Mouse (Mus musculus) C2C12 (cell line): ENCODE data around the gene Pcbd1. TPM values are rescaled to one million over a fixed set of nuclear protein-coding genes. Genes with fewer than 3 reads are reported as not detected.

ENCODE experiments used
- H3K27me3 ChIP-seq: one replicate; pipeline ENCODE4 v1.6.1; 2011; ENCODE audit not compliant: control insufficient read depth, insufficient read depth, insufficient read length
- H3K36me3 ChIP-seq: one replicate; pipeline ENCODE4 v1.6.1; 2011; ENCODE audit not compliant: control insufficient read depth, insufficient read depth
- H3K4me3 ChIP-seq: one replicate; pipeline ENCODE4 v1.5.1; 2011; ENCODE audit warnings: mild to moderate bottlenecking, control low read depth; ENCODE audit not compliant: poor library complexity, insufficient read depth, severe bottlenecking
- H3K79me2 ChIP-seq: one replicate; pipeline ENCODE4 v1.6.1; 2011; ENCODE audit not compliant: control insufficient read depth, insufficient read depth
- H3K79me3 ChIP-seq: one replicate; pipeline ENCODE4 v1.6.1; 2011; ENCODE audit warnings: low read depth, control low read depth
- H3ac ChIP-seq: one replicate; pipeline ENCODE3; 2011; ENCODE audit warnings: low read depth; ENCODE audit not compliant: control insufficient read depth, insufficient read length
- CEBPB ChIP-seq: IDR thresholded peaks from one replicate; pipeline ENCODE4 v1.6.1; 2011; ENCODE audit warnings: low read depth, mild to moderate bottlenecking, control low read depth, moderate library complexity
- CTCF ChIP-seq: IDR thresholded peaks from one replicate; pipeline ENCODE4 v1.5.1; 2011; ENCODE audit not compliant: control insufficient read depth, insufficient read depth, insufficient read length
- FOSL1 ChIP-seq: IDR thresholded peaks from one replicate; pipeline ENCODE4 v1.8.0; 2011; ENCODE audit warnings: mild to moderate bottlenecking, low read length; ENCODE audit not compliant: poor library complexity, insufficient read depth, severe bottlenecking
- MAX ChIP-seq: IDR thresholded peaks from one replicate; pipeline ENCODE4 v1.6.1; 2011; ENCODE audit warnings: mild to moderate bottlenecking, control low read depth
- MYOD1 ChIP-seq: IDR thresholded peaks from one replicate; pipeline ENCODE4 v1.6.1; 2011; ENCODE audit warnings: low read depth; ENCODE audit not compliant: control insufficient read depth, insufficient read length
- MYOG ChIP-seq: IDR thresholded peaks from one replicate; pipeline ENCODE4 v1.6.1; 2011; ENCODE audit not compliant: control insufficient read depth, insufficient read length; ENCODE audit errors: extremely low read depth
- USF1 ChIP-seq: IDR thresholded peaks from one replicate; pipeline ENCODE4 v1.6.1; 2011; ENCODE audit warnings: low read depth, mild to moderate bottlenecking, control low read depth, moderate library complexity
- polyA plus RNA-seq: library from polyadenylated mRNA; unstranded; fragments of >200 nt; fragmentation: generic; extraction: Trizol; gene quantifications from one replicate; pipeline ENCODE4 v1.2.1, GENCODE M21; 2012; ENCODE audit warnings: missing spikeins

Pcbd1 gene
- polyA plus RNA-seq, 1 experiment, result 0.28 TPM

DNA sequence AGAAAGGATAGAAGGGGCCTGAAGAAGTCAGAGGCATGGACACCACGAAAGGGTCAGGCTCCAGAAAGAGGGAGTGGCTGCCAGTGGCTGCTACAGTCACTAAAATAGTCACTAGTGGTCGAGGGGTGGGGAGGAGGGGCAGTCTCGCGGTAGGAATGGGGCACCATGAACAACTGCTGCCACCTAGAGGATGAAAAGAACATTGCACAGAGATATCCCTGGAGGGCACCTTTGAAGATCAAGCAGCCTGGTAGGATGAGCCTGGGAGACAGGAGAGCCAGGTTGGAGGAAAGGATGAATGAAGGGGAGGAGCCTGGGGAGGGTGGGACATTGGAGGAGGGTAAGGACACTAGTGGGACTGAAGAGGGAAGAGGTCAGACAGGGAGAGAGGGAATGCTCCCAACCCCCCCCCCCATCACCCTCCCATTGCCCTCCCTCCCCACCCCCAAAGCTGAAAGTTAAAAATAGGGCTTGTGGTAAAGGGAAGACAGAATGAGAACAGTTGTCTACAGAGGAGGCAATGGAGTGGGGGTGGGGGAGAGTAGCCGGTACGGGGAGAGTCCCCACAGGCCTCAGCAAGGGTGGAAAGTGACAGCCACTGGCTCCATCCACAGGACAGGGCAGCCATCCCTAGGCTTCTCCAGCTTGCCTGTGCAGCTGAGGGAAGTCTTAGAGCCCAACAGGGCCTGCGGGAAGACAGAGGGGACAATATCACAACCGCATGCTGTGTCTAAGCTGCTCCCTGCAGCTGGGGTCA lies 20.5 kb upstream of the Pcbd1 start:
- H3K27me3 ChIP-seq, result no peaks in the 10 kb centered on the region
- peak; percentile 62 for TF ChIP-seq CTCF
- TF ChIP-seq MYOG, result no peak
- H3ac ChIP-seq, result no peak overlapping the region
- H3K79me3 ChIP-seq, result no peaks in the 10 kb centered on the region
- no peaks in the 10 kb centered on the region for H3K79me2 ChIP-seq
- no peaks in the 10 kb centered on the region for H3K36me3 ChIP-seq
- H3K4me3 ChIP-seq, result no peak overlapping the region

DNA sequence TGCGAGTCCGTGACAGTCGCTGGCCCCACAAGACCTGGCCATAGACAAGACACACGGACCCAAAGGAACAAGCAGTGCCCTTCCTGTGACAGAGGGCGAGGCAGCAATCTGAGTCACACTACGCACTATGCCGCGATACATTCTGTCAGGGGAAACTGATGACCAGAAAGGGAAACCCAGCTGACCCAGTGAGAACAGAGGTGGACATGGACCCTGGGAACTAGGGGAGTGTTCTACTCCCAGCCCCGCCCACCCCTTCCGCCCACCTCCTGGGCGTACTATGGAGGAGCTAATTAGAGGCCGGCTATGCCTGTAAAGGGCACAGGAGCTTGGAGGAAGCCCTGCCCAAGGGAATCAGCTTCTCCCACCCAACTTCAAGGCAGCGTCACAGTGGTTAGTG lies 19.9 kb upstream of the Pcbd1 start:
- Histone ChIP-seq H3K36me3 (no peaks in the 10 kb centered on the region), H3K4me3 (no peak overlapping the region), H3K79me2 (no peaks in the 10 kb centered on the region), H3ac (peak overlapping the region; percentile 19), H3K79me3 (no peaks in the 10 kb centered on the region), H3K27me3 (peaks cover under 1% of the 10 kb centered on the region)
- TF ChIP-seq CTCF (no peak), CEBPB (no peak), FOSL1 (no peak)

DNA sequence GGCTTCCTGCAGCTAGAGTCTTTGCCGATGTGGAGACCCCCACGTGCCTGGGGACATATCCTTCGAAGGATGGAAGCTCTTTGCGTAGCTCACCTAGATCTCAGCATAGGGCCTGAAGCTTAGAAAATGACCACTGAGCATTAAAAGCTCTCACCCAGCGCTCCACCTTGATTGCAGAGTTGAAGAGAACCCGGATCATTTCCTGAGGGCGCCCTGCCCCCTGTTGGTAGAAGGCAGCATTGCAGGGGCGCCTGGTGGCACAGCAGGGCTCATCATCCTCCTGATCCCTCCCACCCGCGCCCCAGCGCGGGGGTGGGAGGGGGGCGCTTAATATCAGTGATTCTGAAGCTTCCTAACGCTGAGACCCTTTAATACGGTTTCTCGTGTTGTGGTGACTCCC lies 16.8 kb upstream of the Pcbd1 start:
- H3K36me3 ChIP-seq, result no peaks in the 10 kb centered on the region
- H3K79me2 ChIP-seq, result no peaks in the 10 kb centered on the region
- peak; percentile 75 for TF ChIP-seq CTCF
- no peak for TF ChIP-seq CEBPB
- H3K79me3 ChIP-seq, result no peaks in the 10 kb centered on the region
- peaks cover 4% of the 10 kb centered on the region for H3K27me3 ChIP-seq
- H3ac ChIP-seq, result no peak overlapping the region
- no peak overlapping the region for H3K4me3 ChIP-seq

DNA sequence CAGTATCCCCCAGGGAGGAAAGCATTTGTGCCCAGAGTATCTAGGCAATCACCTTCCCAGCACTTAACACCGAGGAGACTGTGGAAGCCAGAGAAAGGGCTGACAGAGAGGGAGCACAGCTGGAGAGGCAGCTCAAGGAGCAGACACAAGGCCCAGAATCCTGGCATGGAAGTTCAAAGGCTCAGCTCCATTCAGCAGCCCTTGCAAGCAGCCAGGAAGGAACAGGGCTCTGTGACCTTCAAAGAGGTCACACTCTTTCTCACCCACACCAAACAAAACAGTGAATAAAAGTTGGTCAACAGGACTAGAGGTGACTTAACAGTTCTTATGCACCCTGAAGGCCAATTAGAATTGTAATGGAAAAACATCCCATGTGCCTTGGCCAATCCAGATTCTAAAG lies 14.5 kb upstream of the Pcbd1 start:
- no peaks in the 10 kb centered on the region for H3K79me3 ChIP-seq
- H3K36me3 ChIP-seq, result no peaks in the 10 kb centered on the region
- peaks cover 4% of the 10 kb centered on the region for H3K27me3 ChIP-seq
- H3K79me2 ChIP-seq, result no peaks in the 10 kb centered on the region
- no peak overlapping the region for H3K4me3 ChIP-seq
- H3ac ChIP-seq, result no peak overlapping the region
- TF ChIP-seq FOSL1 (no peak), MYOD1 (no peak), CEBPB (no peak), CTCF (no peak), MAX (no peak), MYOG (no peak), USF1 (no peak)

DNA sequence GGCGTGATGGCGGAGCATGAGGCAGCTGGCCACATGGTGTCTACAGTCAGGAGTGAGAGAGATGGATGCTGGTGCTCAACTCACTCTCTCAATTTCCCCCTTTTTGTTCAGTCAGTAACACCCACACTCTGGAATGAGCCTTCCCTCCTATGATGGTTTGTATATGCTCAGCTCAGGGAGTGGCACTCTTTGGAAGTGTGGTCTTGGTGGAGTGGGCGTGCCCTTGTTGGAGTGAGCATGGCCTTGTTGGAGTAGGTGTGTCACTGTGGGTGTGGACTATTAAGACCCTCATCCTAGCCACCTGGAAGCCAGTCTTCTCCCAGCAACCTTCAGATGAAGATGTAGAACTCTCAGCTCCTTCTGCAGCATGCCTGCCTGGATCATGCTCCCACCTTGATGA lies 13.5 kb upstream of the Pcbd1 start:
- no peak overlapping the region for H3ac ChIP-seq
- no peak overlapping the region for H3K4me3 ChIP-seq
- no peaks in the 10 kb centered on the region for H3K79me2 ChIP-seq
- H3K27me3 ChIP-seq, result peaks cover 4% of the 10 kb centered on the region
- no peaks in the 10 kb centered on the region for H3K79me3 ChIP-seq
- H3K36me3 ChIP-seq, result no peaks in the 10 kb centered on the region
- TF ChIP-seq FOSL1 (no peak), CEBPB (no peak), MAX (no peak), MYOD1 (no peak), MYOG (no peak), USF1 (no peak), CTCF (no peak)

DNA sequence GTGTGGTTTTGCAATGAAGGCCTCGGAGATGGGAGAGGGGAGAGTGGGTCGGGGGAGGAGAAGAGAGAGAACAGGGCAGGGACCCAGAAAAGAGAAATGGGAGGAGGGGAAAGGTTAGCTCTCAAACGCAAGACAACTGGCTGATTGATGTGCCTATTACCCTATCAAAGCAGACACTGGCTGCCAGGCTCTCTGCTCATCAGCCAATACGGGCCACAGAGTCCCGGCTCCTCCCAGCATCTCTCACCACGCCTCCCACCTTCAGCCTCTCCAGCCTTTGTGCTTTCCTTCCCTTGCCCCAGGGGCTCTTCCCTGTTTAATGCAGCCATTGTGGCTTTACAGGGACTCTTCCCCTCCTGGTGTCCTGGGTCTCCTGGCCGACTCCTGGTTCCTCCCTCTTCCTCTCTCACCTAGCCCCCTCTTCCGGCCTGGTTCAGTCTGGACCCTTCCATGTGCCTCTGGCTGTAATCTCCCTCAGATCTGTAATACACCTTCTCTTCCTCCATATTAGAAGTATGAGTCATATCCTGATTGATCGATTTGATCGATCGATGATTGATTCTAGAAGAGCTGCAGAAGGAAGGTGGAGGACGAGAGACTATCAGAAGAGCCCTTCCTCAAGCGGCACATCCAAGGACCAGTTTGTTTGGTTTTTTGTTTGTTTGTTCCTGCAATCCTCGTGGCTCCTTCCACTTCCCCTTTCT lies 8.8 kb upstream of the Pcbd1 start:
- Histone ChIP-seq H3K4me3 (no peak overlapping the region), H3K79me2 (no peaks in the 10 kb centered on the region), H3ac (no peak overlapping the region), H3K27me3 (no peaks in the 10 kb centered on the region), H3K36me3 (no peaks in the 10 kb centered on the region), H3K79me3 (no peaks in the 10 kb centered on the region)
- TF ChIP-seq CEBPB (no peak), MYOG (no peak), FOSL1 (no peak), MYOD1 (no peak), MAX (no peak), USF1 (no peak), CTCF (no peak)
